Mouse (Mus musculus) heart, adult 10 weeks (tissue): ENCODE measurements around the gene Gm17332. TPM values are rescaled to one million over a fixed set of nuclear protein-coding genes. Genes with fewer than 3 reads are reported as not detected.

Experiments used
- polyA plus RNA-seq: library from polyadenylated mRNA; stranded (reverse); fragments of 350-450 nt; fragmentation: Illumina TruSeq; extraction: RNeasy Lipid Tissue Mini Kit (QIAGEN cat#74804); gene quantifications from one replicate; pipeline ENCODE4 v1.2.3, GENCODE M21; 2014; ENCODE audit warnings: low read depth, low replicate concordance

Gm17332 gene
- not detected for polyA plus RNA-seq

GRCm38 (mm10) chr11:31182362-31182761 is at the start of gene Gm17332:
Gene Gm17332, minus strand, starts transcription at chr11:31182462.

Other genes starting within 250 kb of the Gm17332 start
- gene Erlec1, start 228.1 kb downstream of the Gm17332 start, polyA plus RNA-seq, result 49.1 TPM
- gene Chac2, start 196.1 kb downstream of the Gm17332 start, polyA plus RNA-seq, result 23.3 TPM
- 6.7 TPM for gene Stc2, start 187.6 kb upstream of the Gm17332 start, polyA plus RNA-seq